Mouse (Mus musculus) hindbrain, embryonic 13.5 days (tissue): ENCODE measurements at regions not wholly inside any gene's neighbourhood (a gene's known extent, or its start where the extent isn't known, plus 50 kb on each side); places are given as distances from the start of the nearest gene placed in this dataset.

Source experiments
- ATAC-seq: fragments of 200-750 bp; cut with Nextera tagmentation; 2 replicates; pipeline ENCODE4 v1.8.0; 2017; ENCODE audit warnings: moderate TSS enrichment; ENCODE audit not compliant: low FRiP score
- H3K27ac ChIP-seq: fragments of 300-500 bp; sonication (generic); 2 replicates; pipeline ENCODE4 v1.5.1; 2015; ENCODE audit warnings: inconsistent platforms, mild to moderate bottlenecking, moderate library complexity
- H3K27me3 ChIP-seq: fragments of 300-500 bp; sonication (generic); 2 replicates; pipeline ENCODE4 v1.6.1; 2015; ENCODE audit warnings: mild to moderate bottlenecking, inconsistent platforms
- H3K36me3 ChIP-seq: fragments of 300-500 bp; sonication (generic); 2 replicates; pipeline ENCODE4 v1.6.1; 2015; ENCODE audit warnings: mild to moderate bottlenecking, inconsistent platforms
- H3K4me1 ChIP-seq: fragments of 300-500 bp; sonication (generic); replicated peaks from 2 replicates; pipeline ENCODE4 v1.6.1; 2015; ENCODE audit warnings: inconsistent platforms
- H3K4me2 ChIP-seq: fragments of 300-500 bp; sonication (generic); 2 replicates; pipeline ENCODE4 v1.6.1; 2015; ENCODE audit warnings: inconsistent platforms, mild to moderate bottlenecking, moderate library complexity
- H3K4me3 ChIP-seq: fragments of 300-500 bp; sonication (generic); 2 replicates; pipeline ENCODE4 v1.5.1; 2015; ENCODE audit warnings: mild to moderate bottlenecking, inconsistent platforms
- H3K9ac ChIP-seq: fragments of 300-500 bp; sonication (generic); 2 replicates; pipeline ENCODE4 v1.6.1; 2015; ENCODE audit warnings: mild to moderate bottlenecking, inconsistent platforms
- H3K9me3 ChIP-seq: fragments of 300-500 bp; sonication (generic); 2 replicates; pipeline ENCODE4 v1.6.1; 2016; ENCODE audit warnings: inconsistent platforms
- WGBS: fragments of 180-500 bp; shearing (Covaris S2); methylation state at CpG from one replicate; pipeline ENCODE4 v1.1.7; 2015; 5-methylcytosine and 5-hydroxymethylcytosine counted together

GRCm38 (mm10) chr10:95124476-95124875, 179.8 kb upstream of the Plxnc1 start:
- H3K36me3 ChIP-seq: no peaks in the 10 kb centered on the region
- H3K4me1 ChIP-seq: no peaks in the 10 kb centered on the region
- no peak overlapping the region for H3K4me3 ChIP-seq
- H3K4me2 ChIP-seq: no peak overlapping the region
- no peak for ATAC-seq
- no peak overlapping the region for H3K9ac ChIP-seq
- H3K9me3 ChIP-seq: no peaks in the 10 kb centered on the region
- no peak overlapping the region for H3K27ac ChIP-seq
- 89% methylated on average over 2 of the region's 2 CpGs for WGBS
- no peaks in the 10 kb centered on the region for H3K27me3 ChIP-seq

GRCm38 (mm10) chr10:95120007-95120406, 175.4 kb upstream of the Plxnc1 start:
- no peaks in the 10 kb centered on the region for H3K36me3 ChIP-seq
- no peak overlapping the region for H3K4me2 ChIP-seq
- no peaks in the 10 kb centered on the region for H3K27me3 ChIP-seq
- 86% methylated on average over 4 of the region's 4 CpGs for WGBS
- no peak for ATAC-seq
- H3K9me3 ChIP-seq: no peaks in the 10 kb centered on the region
- no peak overlapping the region for H3K9ac ChIP-seq
- no peak overlapping the region for H3K4me3 ChIP-seq
- no peak overlapping the region for H3K27ac ChIP-seq
- H3K4me1 ChIP-seq: no peaks in the 10 kb centered on the region

- no peaks in the 10 kb centered on the region for H3K27me3 ChIP-seq
- no peaks in the 10 kb centered on the region for H3K9me3 ChIP-seq
- ATAC-seq: no peak
- no peak overlapping the region for H3K27ac ChIP-seq
- H3K4me1 ChIP-seq: no peaks in the 10 kb centered on the region
- WGBS: 72% methylated on average over 8 of the region's 8 CpGs
- no peak overlapping the region for H3K4me3 ChIP-seq
- no peak overlapping the region for H3K4me2 ChIP-seq
- no peaks in the 10 kb centered on the region for H3K36me3 ChIP-seq
- no peak overlapping the region for H3K9ac ChIP-seq
Observed at GRCm38 (mm10) chr10:95118786-95119351, 174.2 kb upstream of the Plxnc1 start.

GRCm38 (mm10) chr10:95117731-95118212, 173.1 kb upstream of the Plxnc1 start:
- H3K9ac ChIP-seq: no peak overlapping the region
- ATAC-seq: no peak
- whole genome bisulfite sequencing: 65% methylated on average over 3 of the region's 3 CpGs

GRCm38 (mm10) chr10:95117041-95117730, 172.6 kb upstream of the Plxnc1 start:
- 82% methylated on average over 6 of the region's 6 CpGs for WGBS
- Histone ChIP-seq H3K27ac (no peak overlapping the region), H3K4me1 (no peaks in the 10 kb centered on the region), H3K4me3 (no peak overlapping the region), H3K9me3 (no peaks in the 10 kb centered on the region), H3K9ac (no peak overlapping the region), H3K36me3 (no peaks in the 10 kb centered on the region), H3K27me3 (no peaks in the 10 kb centered on the region), H3K4me2 (no peak overlapping the region)
- no peak for ATAC-seq

More at GRCm38 (mm10) chr10:95117731-95118212, 173.1 kb upstream of the Plxnc1 start:
- Histone ChIP-seq H3K27me3 (no peaks in the 10 kb centered on the region), H3K4me1 (no peaks in the 10 kb centered on the region), H3K4me3 (no peak overlapping the region), H3K36me3 (no peaks in the 10 kb centered on the region), H3K27ac (no peak overlapping the region), H3K9me3 (no peaks in the 10 kb centered on the region), H3K4me2 (no peak overlapping the region)

DNA sequence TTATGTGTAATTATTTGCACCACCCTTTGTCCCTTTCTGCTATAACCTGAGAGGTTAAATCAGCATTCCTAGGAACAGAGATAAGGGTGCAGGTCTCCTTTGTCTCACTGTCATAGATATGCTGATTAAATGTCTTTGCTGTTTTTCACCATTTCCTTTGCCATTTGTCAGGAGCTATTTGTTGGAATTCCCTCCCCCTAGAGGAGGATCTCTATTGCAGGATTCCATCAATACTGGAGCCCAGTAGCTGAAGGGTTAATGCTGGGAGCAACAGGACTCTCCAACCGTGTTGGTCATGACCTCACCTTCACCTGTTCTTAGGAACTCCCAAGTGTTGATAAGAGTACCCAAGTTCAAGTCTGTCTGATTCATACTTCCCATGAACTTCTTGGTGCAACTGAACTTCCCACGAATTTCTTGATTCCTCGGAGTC, 172.0 kb upstream of the Plxnc1 start:
- 61% methylated on average over 3 of the region's 3 CpGs for WGBS
- Histone ChIP-seq H3K36me3 (no peaks in the 10 kb centered on the region), H3K4me2 (no peak overlapping the region), H3K4me1 (no peaks in the 10 kb centered on the region), H3K4me3 (no peak overlapping the region), H3K27me3 (no peaks in the 10 kb centered on the region), H3K27ac (no peak overlapping the region), H3K9ac (no peak overlapping the region), H3K9me3 (no peaks in the 10 kb centered on the region)
- no peak for ATAC-seq

DNA sequence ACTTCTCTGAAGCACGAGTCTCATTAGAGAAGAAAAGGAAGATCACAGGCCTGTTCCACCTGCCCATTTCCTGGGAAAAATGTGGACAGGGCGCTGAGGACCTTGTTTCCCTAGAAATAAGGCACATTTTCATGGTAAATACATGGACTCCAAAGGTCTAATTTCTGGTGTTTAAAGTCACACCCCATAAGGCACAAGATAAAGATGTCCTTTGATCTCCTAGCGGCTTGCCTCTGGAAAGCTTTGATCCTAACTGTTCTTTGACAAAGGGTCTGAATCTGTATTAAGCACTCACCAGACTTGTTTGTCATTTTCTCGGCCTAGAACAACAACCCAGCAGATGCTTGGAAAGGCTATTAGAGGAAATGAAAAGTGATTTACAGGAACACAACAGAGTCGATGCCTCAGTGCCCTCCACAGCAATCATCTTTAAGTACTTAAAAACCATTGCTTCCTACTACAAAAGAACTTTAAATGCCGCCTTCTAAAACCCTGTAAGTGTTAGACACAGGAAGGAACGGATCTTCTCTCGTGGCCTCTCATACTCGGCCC, 168.3 kb upstream of the Plxnc1 start:
- Histone ChIP-seq H3K4me3 (no peak overlapping the region), H3K9ac (no peak overlapping the region), H3K4me2 (no peak overlapping the region), H3K9me3 (no peaks in the 10 kb centered on the region), H3K36me3 (no peaks in the 10 kb centered on the region), H3K27me3 (no peaks in the 10 kb centered on the region), H3K27ac (no peak overlapping the region), H3K4me1 (peaks cover under 1% of the 10 kb centered on the region)
- 67% methylated on average over 9 of the region's 9 CpGs for WGBS
- ATAC-seq: no peak

- no peaks in the 10 kb centered on the region for H3K9me3 ChIP-seq
- H3K4me2 ChIP-seq: no peak overlapping the region
- ATAC-seq: no peak
- peaks cover 6% of the 10 kb centered on the region for H3K4me1 ChIP-seq
- no peak overlapping the region for H3K9ac ChIP-seq
- no peak overlapping the region for H3K4me3 ChIP-seq
- no peaks in the 10 kb centered on the region for H3K27me3 ChIP-seq
- WGBS: 75% methylated on average over 14 of the region's 14 CpGs
- H3K36me3 ChIP-seq: no peaks in the 10 kb centered on the region
- no peak overlapping the region for H3K27ac ChIP-seq
Observed at GRCm38 (mm10) chr10:95112231-95112774, 167.7 kb upstream of the Plxnc1 start.

DNA sequence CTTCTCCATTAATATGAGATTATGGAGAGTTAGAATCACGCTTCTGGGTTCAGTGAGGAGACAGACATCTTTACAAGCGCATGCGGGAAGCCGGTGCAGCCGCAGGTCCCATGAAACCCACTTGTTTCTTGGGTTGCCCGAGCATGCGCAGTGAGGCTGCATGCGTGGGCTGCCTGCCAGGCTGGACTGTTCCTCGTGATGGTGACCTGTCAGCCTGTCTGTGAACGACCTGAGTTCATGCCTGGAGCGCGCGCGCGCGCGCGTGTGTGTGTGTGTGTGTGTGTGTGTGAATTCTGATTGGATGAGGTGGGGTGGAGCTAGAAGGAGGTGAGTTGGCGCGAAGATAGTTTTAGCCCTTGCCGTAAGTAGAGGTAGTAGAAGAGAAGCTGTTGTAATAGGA, 166.2 kb upstream of the Plxnc1 start:
- Histone ChIP-seq H3K9ac (no peak overlapping the region), H3K27ac (no peak overlapping the region), H3K4me2 (no peak overlapping the region), H3K9me3 (no peaks in the 10 kb centered on the region), H3K36me3 (no peaks in the 10 kb centered on the region), H3K4me3 (no peak overlapping the region), H3K27me3 (no peaks in the 10 kb centered on the region), H3K4me1 (peaks cover 8% of the 10 kb centered on the region)
- ATAC-seq: no peak
- WGBS: 91% methylated on average over 21 of the region's 21 CpGs

DNA sequence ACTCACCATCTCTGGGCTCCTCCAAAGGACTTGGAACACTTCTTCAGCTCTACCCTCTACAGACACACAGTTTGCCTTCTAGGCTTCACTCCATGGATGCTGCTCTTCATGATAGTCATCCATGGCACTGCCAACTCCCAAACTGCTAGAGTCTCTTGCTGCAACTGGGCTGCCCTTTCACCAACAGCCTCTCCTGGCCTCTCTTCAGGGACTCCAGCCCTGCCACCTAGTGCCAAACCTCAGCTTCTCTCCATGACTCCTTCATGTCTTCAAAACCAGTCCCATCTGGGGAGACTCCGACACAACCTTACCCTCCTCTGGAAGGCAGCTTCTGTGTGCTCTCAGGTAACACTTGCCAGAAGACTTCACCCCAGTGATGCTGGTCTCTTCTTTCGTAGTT, 164.9 kb upstream of the Plxnc1 start:
- ATAC-seq: no peak
- no peaks in the 10 kb centered on the region for H3K9me3 ChIP-seq
- 83% methylated on average over 2 of the region's 2 CpGs for WGBS
- peaks cover 8% of the 10 kb centered on the region for H3K4me1 ChIP-seq
- H3K4me3 ChIP-seq: no peak overlapping the region
- H3K27me3 ChIP-seq: no peaks in the 10 kb centered on the region
- no peak overlapping the region for H3K27ac ChIP-seq
- H3K36me3 ChIP-seq: no peaks in the 10 kb centered on the region
- H3K9ac ChIP-seq: no peak overlapping the region
- no peak overlapping the region for H3K4me2 ChIP-seq

DNA sequence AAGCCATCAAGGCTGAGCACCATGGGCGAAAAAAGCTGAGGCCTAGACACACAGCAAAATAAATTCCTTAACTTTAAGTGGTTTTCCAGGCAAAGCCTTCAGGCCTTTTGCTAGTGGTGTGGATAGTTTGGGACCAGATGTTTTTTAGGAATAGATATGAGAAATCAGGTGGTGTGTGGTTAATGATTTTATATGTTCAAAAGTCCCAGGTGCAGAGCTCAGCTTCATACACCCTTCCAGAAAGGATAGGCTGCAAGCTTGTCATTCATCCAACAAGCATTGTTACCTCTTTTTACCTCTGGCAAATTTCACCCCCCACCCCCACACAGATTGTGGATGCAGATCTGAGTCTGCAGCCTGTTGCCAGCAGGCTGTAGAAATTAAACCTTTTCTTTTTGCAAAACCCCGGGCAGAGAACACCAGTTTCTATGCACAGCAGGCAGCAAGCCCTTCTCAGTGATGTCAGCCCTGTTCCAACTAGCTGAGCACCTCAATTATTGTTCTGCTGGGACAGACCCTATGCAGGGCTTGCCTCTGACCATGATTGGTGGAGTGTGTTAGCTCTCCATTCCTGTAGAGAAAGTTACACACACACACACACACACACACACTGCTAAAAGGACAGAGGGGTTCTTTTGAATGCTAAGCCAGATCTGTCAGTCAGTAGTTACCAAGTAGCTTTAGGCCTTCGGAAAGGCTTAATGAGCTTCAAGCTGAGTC, 163.1 kb upstream of the Plxnc1 start:
- WGBS: 26% methylated on average over 3 of the region's 3 CpGs
- no peak for ATAC-seq
- Histone ChIP-seq H3K4me2 (no peak overlapping the region), H3K9ac (no peak overlapping the region), H3K27ac (no peak overlapping the region), H3K4me1 (peaks cover 8% of the 10 kb centered on the region), H3K27me3 (no peaks in the 10 kb centered on the region), H3K36me3 (no peaks in the 10 kb centered on the region), H3K9me3 (no peaks in the 10 kb centered on the region), H3K4me3 (no peak overlapping the region)

- no peak overlapping the region for H3K9ac ChIP-seq
- no peak for ATAC-seq
- peaks cover 8% of the 10 kb centered on the region for H3K4me1 ChIP-seq
Observed at GRCm38 (mm10) chr10:95103808-95104207, 159.2 kb upstream of the Plxnc1 start.

More at GRCm38 (mm10) chr10:95103808-95104207, 159.2 kb upstream of the Plxnc1 start:
- H3K36me3 ChIP-seq: no peaks in the 10 kb centered on the region
- no peak overlapping the region for H3K4me2 ChIP-seq
- H3K4me3 ChIP-seq: no peak overlapping the region
- H3K27me3 ChIP-seq: no peaks in the 10 kb centered on the region; the same call in 1 of the 2 replicates
- no peaks in the 10 kb centered on the region for H3K9me3 ChIP-seq
- no peak overlapping the region for H3K27ac ChIP-seq
